Mouse (Mus musculus): ENCODE data around the gene Ano4. TPM values are rescaled to one million over a fixed set of nuclear protein-coding genes. Genes with fewer than 3 reads are reported as not detected.

Gene Ano4
- polyA plus RNA-seq, 1 experiment from 2014 or later: 0.99 TPM

DNA sequence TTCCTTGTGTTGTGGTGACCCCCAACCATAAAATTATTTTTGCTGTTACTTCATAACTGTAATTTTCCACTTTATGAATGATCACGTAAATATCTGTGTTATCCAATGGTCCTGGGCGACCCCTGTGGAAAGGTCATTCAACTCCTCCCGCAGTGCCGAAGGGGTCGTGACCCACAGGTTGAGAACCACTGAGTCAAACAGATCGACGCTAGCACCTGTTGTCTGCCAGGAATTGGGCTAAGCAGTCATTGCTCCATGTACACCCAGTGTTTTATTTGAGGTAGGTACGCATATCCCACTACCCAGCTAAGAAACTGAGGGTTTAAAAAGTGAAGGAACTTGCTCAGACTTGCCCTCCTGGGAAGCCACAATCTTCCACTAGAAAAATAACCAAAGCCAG is 14.8 kb downstream of the Ano4 start:
- no peaks in the 10 kb centered on the region for H3K27me3 ChIP-seq (ENCODE audit: insufficient read depth, low read length)
- 63% methylated on average over 8 of the region's 8 CpGs for WGBS

DNA sequence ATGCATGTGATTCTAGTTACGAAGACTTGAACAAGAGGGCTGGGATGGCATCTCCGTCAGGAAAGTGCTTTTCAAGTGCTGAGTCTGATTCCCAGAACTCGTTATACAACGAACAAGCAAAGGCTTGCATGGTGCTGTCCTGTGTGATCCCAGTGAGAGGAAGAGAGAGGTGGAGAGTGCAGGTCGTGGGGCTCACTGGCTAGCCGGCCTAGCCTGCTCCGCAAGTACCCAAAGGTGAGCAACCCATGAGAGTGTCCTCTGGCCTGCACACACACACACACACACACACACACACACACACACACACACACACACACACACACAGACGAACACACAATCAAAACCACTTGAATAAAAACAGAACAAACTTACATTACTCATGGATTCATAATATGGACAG is 15.7 kb downstream of the Ano4 start:
- Histone ChIP-seq H3K9me3 (ENCODE audit: low read depth, low read length) (no peaks in the 10 kb centered on the region), H3K4me3 (ENCODE audit: low read depth, low read length) (no peak overlapping the region), H3K4me1 (ENCODE audit: insufficient read depth) (no peaks in the 10 kb centered on the region), H3K27ac (ENCODE audit: low read depth) (no peak overlapping the region), H3K36me3 (ENCODE audit: insufficient read depth) (no peaks in the 10 kb centered on the region), H3K27me3 (ENCODE audit: insufficient read depth, low read length) (no peaks in the 10 kb centered on the region), H3K9ac (no peak overlapping the region), H3K4me2 (no peak overlapping the region)
- no peak for TF ChIP-seq CTCF (IDR thresholded peaks at IDR 0.05; ENCODE audit: low read depth)
- ATAC-seq (ENCODE audit: insufficient read depth) (no peak), DNase-seq (no peak)
- 60% methylated on average over 8 of the region's 8 CpGs for WGBS

More for the DNA sequence above, 14.8 kb downstream of the Ano4 start:
- no peaks in the 10 kb centered on the region for H3K4me1 ChIP-seq (ENCODE audit: insufficient read depth)
- DNase-seq (no peak), ATAC-seq (ENCODE audit: insufficient read depth) (no peak)
- no peak overlapping the region for H3K9ac ChIP-seq
- H3K4me2 ChIP-seq: no peak overlapping the region
- no peak for TF ChIP-seq CTCF (IDR thresholded peaks at IDR 0.05; ENCODE audit: low read depth)
- H3K9me3 ChIP-seq (ENCODE audit: low read depth, low read length): no peaks in the 10 kb centered on the region
- no peaks in the 10 kb centered on the region for H3K36me3 ChIP-seq (ENCODE audit: insufficient read depth)
- no peak overlapping the region for H3K27ac ChIP-seq (ENCODE audit: low read depth)
- no peak overlapping the region for H3K4me3 ChIP-seq (ENCODE audit: low read depth, low read length)

DNA sequence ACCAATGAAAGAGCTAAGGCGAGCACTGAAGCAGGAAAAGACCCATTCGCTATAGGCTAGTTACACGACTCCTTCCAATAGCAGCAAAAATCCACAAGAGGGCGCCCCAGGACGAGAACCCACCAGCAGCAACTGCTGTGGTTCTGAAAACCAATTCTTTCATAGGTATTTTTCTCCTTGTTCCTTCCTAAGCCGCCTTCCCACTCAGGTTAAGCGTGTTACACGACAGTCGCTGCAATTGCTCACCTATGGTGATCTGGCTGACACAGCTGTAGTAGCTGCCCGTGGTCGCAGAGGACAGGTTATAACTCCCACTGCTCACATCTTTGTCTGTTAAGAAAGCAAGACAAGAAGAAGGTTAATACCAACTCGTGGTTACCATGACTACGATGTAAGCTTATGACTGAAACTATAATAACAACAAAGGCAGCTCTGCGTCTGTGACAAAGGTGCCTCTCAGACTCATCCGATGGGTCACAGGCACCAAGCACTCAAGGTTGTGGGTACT is 17.5 kb downstream of the Ano4 start:
- H3K27ac ChIP-seq (ENCODE audit: low read depth): no peak overlapping the region
- 31% methylated on average over 15 of the region's 15 CpGs for WGBS
- no peaks in the 10 kb centered on the region for H3K36me3 ChIP-seq (ENCODE audit: insufficient read depth)
- TF ChIP-seq CTCF (IDR thresholded peaks at IDR 0.05; ENCODE audit: low read depth): peak; percentile 84
- H3K27me3 ChIP-seq (ENCODE audit: insufficient read depth, low read length): no peaks in the 10 kb centered on the region
- no peaks in the 10 kb centered on the region for H3K9me3 ChIP-seq (ENCODE audit: low read depth, low read length)
- no peaks in the 10 kb centered on the region for H3K4me1 ChIP-seq (ENCODE audit: insufficient read depth)
- ATAC-seq (ENCODE audit: insufficient read depth) (peak; percentile 81; the same call in 1 of the 2 replicates), DNase-seq (peak; percentile 85)
- no peak overlapping the region for H3K9ac ChIP-seq
- no peak overlapping the region for H3K4me3 ChIP-seq (ENCODE audit: low read depth, low read length)
- no peak overlapping the region for H3K4me2 ChIP-seq

DNA sequence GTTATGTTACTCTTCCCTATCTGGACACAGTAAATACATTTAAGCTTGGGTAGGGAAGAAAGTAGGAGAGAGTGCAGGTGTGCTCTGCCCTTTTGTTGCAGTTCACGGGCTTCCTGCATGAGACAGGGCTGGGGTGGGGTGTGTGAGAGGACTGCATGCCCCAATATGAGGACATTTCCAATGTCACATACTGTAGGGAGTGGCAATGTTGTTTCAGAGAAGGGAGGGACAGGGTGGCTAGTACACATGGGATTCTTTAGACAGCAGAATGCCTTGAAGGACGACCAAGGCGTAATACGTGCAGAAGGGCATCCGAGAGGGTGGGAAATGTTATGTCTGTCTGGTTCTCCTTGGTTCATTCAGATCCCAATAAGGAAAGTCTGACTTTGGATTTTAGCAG is 18.2 kb downstream of the Ano4 start:
- Histone ChIP-seq H3K27ac (ENCODE audit: low read depth) (no peak overlapping the region), H3K9me3 (ENCODE audit: low read depth, low read length) (no peaks in the 10 kb centered on the region), H3K27me3 (ENCODE audit: insufficient read depth, low read length) (no peaks in the 10 kb centered on the region), H3K4me2 (no peak overlapping the region), H3K4me3 (ENCODE audit: low read depth, low read length) (no peak overlapping the region), H3K36me3 (ENCODE audit: insufficient read depth) (no peaks in the 10 kb centered on the region), H3K9ac (no peak overlapping the region), H3K4me1 (ENCODE audit: insufficient read depth) (no peaks in the 10 kb centered on the region)
- DNase-seq: no peak
- no peak for TF ChIP-seq CTCF (IDR thresholded peaks at IDR 0.05; ENCODE audit: low read depth)
- WGBS: 86% methylated on average over 5 of the region's 5 CpGs
- no peak for ATAC-seq (ENCODE audit: insufficient read depth)

DNA sequence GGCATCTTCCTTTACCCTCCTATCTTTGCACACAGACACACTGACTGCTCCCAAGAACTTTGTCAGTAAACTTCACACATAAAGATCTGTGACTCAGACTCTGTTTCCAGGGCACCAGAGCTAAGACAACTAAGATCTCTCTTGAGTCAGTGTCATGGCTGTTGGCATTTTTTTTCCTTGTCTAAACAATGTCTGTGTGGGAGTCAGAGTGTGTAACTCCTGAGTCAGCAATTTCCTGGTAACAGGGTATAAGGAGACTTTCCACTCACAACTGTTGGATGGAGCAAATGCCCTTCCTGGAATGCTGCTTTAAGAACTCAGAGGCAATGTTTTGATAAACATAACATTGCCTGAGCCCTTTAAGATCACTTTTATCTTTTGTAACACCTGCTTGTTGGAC is 37.0 kb downstream of the Ano4 start:
- ATAC-seq (ENCODE audit: insufficient read depth) (no peak), DNase-seq (no peak)
- Histone ChIP-seq H3K36me3 (ENCODE audit: insufficient read depth) (no peaks in the 10 kb centered on the region), H3K27me3 (ENCODE audit: insufficient read depth, low read length) (no peaks in the 10 kb centered on the region), H3K9me3 (ENCODE audit: low read depth, low read length) (no peaks in the 10 kb centered on the region), H3K27ac (ENCODE audit: low read depth) (no peak overlapping the region), H3K9ac (no peak overlapping the region), H3K4me2 (no peak overlapping the region), H3K4me1 (ENCODE audit: insufficient read depth) (no peaks in the 10 kb centered on the region), H3K4me3 (ENCODE audit: low read depth, low read length) (no peak overlapping the region)
- TF ChIP-seq CTCF (IDR thresholded peaks at IDR 0.05; ENCODE audit: low read depth): no peak

DNA sequence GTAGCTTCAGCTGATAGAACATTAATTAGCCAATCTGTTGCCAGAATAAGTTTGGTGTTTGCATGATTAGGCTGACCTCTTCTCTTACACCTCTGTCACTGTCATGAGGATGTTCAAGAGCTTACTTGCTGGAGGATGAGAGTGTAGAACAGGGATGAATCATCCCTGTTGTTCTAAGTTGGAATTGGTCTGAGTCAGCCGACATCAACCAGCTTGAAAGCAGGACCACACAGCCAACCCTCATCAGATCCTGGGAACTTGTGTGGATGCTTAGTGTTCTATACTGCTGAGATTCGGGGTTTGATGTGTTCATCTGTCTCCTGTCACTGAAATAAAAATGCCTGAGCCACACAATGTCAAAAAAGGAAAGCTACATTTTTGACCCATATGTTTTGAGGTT is 44.2 kb downstream of the Ano4 start:
- Histone ChIP-seq H3K4me1 (ENCODE audit: insufficient read depth) (no peaks in the 10 kb centered on the region), H3K36me3 (ENCODE audit: insufficient read depth) (no peaks in the 10 kb centered on the region), H3K9me3 (ENCODE audit: low read depth, low read length) (no peaks in the 10 kb centered on the region), H3K27ac (ENCODE audit: low read depth) (no peak overlapping the region), H3K9ac (no peak overlapping the region), H3K4me2 (no peak overlapping the region), H3K4me3 (ENCODE audit: low read depth, low read length) (no peak overlapping the region), H3K27me3 (ENCODE audit: insufficient read depth, low read length) (no peaks in the 10 kb centered on the region)
- no peak for TF ChIP-seq CTCF (IDR thresholded peaks at IDR 0.05; ENCODE audit: low read depth)
- DNase-seq (no peak), ATAC-seq (ENCODE audit: insufficient read depth) (no peak)
- 66% methylated on average over 2 of the region's 2 CpGs for WGBS

DNA sequence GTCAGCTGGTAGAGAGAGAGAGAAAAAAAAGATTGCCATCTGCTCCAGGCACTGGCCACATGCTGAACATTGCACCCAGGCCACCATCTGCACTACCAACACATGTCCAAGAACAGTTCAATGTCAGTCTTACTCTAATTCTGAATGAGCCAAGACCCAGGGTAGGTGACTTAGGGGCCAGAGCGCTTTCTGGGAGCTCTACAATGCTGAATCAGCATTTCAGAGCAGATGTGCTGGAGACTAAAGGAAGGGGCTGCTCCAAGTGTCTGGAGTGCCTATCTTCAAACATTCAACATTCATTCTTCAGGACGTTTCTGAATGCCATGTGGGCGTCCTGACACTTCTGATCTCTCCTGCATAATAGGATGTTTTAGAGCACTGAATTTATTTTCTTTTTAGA is 51.8 kb downstream of the Ano4 start:
- 50% methylated on average over 3 of the region's 3 CpGs for WGBS

DNA sequence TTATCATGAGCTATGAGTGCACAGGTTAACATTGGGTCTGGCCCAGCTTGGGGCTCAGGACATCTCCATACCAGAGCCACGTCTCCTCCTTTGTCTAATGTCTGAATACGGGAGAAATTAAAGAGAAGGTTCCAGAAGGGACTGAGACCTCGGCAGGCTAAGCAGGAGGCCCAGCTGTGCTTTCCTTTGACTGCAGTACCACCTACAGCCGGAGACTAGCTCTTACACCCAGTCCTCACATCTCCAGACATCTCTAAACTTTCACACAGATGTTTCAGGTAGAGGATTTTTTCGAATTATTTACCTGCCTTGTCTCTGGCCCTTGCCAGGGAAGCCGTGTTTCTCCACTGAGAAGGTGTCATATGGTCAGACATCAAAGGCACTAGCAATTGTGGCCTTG is 53.9 kb downstream of the Ano4 start:
- H3K27me3 ChIP-seq (ENCODE audit: insufficient read depth, low read length): no peaks in the 10 kb centered on the region
- H3K4me1 ChIP-seq (ENCODE audit: insufficient read depth): no peaks in the 10 kb centered on the region
- ATAC-seq (ENCODE audit: insufficient read depth): no peak
- no peak overlapping the region for H3K9ac ChIP-seq
- no peaks in the 10 kb centered on the region for H3K9me3 ChIP-seq (ENCODE audit: low read depth, low read length)
- no peak for DNase-seq
- no peak for TF ChIP-seq CTCF (IDR thresholded peaks at IDR 0.05; ENCODE audit: low read depth)
- no peak overlapping the region for H3K27ac ChIP-seq (ENCODE audit: low read depth)
- no peak overlapping the region for H3K4me2 ChIP-seq
- 57% methylated on average over 6 of the region's 6 CpGs for WGBS
- H3K4me3 ChIP-seq (ENCODE audit: low read depth, low read length): no peak overlapping the region
- H3K36me3 ChIP-seq (ENCODE audit: insufficient read depth): no peaks in the 10 kb centered on the region

More for the DNA sequence above, 51.8 kb downstream of the Ano4 start:
- no peak overlapping the region for H3K27ac ChIP-seq (ENCODE audit: low read depth)
- H3K9me3 ChIP-seq (ENCODE audit: low read depth, low read length): no peaks in the 10 kb centered on the region
- H3K9ac ChIP-seq: no peak overlapping the region
- DNase-seq: peak; percentile 3
- H3K27me3 ChIP-seq (ENCODE audit: insufficient read depth, low read length): no peaks in the 10 kb centered on the region
- H3K36me3 ChIP-seq (ENCODE audit: insufficient read depth): no peaks in the 10 kb centered on the region
- no peak overlapping the region for H3K4me3 ChIP-seq (ENCODE audit: low read depth, low read length)
- ATAC-seq (ENCODE audit: insufficient read depth): no peak
- TF ChIP-seq CTCF (IDR thresholded peaks at IDR 0.05; ENCODE audit: low read depth): no peak
- no peaks in the 10 kb centered on the region for H3K4me1 ChIP-seq (ENCODE audit: insufficient read depth)
- no peak overlapping the region for H3K4me2 ChIP-seq

All from lung, embryonic 14.5 days (tissue).